Mouse (Mus musculus) liver, embryonic 14.5 days (tissue): ENCODE results near the gene Crispld2.

ENCODE experiments used
- CTCF ChIP-seq: IDR thresholded peaks from 2 replicates; pipeline ENCODE4 v1.5.1; 2016; ENCODE audit warnings: antibody characterized with exemption, low read depth, control low read depth
- EP300 ChIP-seq: IDR thresholded peaks from 2 replicates; pipeline ENCODE4 v1.6.1; 2016; ENCODE audit warnings: antibody characterized with exemption, low read depth

DNA sequence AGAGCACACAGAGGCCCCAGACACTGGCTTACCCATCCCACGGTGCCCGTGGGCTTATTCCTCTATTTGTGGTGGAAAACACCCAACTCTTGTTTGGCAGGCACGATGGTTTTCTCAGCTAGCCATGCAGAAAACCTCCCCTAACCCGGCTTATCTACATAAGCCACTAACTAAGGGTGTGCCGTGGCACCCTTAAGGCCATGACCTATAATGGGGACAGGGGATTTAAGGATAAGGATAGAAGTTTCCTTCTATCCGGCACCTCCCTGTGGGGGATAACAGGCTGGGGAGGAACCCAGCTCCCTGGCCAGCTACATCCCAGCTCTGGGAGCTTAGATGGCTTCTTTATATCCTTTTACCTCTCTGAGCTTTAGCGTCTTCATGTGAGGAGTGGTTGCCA, 28.1 kb downstream of the Crispld2 start:
- no peak for TF ChIP-seq EP300
- no peak for TF ChIP-seq CTCF
